Mouse (Mus musculus) brain, adult 2 months (tissue): ENCODE results near the gene Slc25a35.
A peak's percentile ranks its signal among the peaks of the same experiment; 100 is the strongest.
"Not testable (repeated sequence)": the region's sequence is repeated elsewhere in the genome, so short reads cannot be mapped to it uniquely, and the experiment has no call there.

Experiments used
- DNase-seq: peaks from one replicate; pipeline ENCODE4 v3.0.0; 2011; ENCODE audit warnings: low read depth, low spot score

Slc25a35 gene

DNA sequence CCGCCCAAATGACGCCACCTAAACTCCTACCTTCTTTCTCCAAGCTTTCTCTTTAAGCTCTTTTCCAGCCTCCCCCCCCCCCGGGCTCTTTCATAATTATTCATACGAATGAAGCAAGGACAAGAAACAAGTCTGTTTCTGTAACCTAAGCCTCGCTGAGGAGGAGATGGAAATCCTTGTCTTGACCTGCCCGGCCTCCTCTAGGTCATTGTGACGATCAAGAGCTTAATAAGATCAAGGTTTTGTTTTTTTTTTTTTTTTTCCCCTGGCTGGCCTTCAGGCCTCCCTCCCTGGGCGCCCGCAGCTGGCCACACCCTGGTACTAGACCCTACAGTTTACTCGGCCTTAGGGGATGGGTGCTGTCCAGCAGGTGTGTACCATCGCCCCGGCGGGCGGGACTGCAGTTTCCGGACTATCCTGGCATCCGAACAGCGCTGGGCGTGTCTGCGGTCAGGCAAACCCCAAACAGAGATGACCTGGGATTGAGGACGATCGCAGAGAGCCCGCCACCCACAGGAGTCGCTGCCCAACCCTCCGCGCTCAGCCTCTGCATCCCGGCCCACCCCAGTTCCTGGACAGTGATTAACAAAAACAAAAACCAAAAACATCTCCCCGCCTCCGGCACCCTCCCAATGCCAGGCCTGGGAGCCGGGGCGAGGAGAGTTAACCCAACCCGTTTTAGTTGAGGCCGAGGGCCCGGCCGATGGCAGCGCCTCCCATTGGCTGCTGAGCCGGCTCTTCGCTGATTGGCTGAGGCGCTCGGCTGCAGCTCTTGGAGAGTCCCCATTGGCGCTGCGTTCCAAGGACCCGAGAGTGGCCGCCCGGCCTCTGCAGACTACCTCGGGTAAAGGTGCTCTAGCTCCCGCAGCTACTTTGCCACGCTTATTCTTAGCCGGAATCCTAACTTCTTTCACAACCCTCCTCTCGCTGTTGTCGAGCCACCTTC lies at the start of gene Slc25a35:
Slc25a35 (plus strand) TSS at position 795 of the 946 bp plus-strand sequence.
- peak; percentile 98 for DNase-seq

- DNase-seq = no peak
Observed at GRCm38 (mm10) chr11:68923191-68923590, 44.7 kb upstream of the Slc25a35 start.

DNA sequence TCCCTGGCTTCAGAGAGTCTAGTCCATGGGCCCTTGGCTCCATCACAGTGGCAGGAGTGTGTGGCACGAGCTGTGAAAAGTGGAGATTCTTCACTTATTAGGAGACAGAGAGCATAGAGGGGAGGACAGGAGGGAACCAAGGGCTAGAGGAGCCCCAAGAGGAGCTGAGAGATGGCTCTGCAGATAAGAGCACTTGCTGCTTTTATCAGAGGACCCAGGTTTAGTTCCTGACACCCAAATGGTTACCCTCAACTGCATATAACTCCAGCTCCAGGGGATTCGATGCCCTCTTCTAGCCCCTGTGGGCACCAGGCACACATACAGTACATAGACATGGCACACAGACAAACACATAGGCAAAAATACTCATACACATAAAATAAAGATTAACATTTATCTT lies 43.2 kb upstream of the Slc25a35 start:
- no peak for DNase-seq

GRCm38 (mm10) chr11:68926981-68927380 lies 41.0 kb upstream of the Slc25a35 start, which contains the start of gene Odf4:
Gene Odf4, minus strand, starts transcription at chr11:68927081.
- DNase-seq = no peak

DNA sequence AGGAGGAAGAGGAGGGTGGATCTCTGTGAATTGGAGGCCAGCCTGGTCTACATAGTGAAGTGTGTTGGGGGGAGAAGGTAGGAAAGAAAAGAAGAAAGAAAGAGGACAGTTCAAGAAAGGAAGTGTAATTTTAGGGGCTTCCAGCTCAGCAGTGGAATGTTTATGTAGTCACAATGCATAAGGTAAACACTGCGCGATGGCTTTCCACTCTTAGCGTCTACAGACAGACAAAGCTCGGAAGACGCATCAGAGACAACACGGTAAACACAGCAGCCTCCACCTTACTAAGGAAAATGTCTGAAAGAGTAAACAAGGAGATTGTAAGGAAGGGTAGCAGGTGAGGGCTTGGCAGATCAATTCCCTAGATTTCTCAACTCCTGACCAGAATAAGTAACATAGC lies 38.0 kb upstream of the Slc25a35 start:
- no peak for DNase-seq

GRCm38 (mm10) chr11:68933885-68934507 lies 33.9 kb upstream of the Slc25a35 start:
- no peak for DNase-seq

GRCm38 (mm10) chr11:68936951-68937350 lies 31.0 kb upstream of the Slc25a35 start:
- not testable (repeated sequence) for DNase-seq

DNA sequence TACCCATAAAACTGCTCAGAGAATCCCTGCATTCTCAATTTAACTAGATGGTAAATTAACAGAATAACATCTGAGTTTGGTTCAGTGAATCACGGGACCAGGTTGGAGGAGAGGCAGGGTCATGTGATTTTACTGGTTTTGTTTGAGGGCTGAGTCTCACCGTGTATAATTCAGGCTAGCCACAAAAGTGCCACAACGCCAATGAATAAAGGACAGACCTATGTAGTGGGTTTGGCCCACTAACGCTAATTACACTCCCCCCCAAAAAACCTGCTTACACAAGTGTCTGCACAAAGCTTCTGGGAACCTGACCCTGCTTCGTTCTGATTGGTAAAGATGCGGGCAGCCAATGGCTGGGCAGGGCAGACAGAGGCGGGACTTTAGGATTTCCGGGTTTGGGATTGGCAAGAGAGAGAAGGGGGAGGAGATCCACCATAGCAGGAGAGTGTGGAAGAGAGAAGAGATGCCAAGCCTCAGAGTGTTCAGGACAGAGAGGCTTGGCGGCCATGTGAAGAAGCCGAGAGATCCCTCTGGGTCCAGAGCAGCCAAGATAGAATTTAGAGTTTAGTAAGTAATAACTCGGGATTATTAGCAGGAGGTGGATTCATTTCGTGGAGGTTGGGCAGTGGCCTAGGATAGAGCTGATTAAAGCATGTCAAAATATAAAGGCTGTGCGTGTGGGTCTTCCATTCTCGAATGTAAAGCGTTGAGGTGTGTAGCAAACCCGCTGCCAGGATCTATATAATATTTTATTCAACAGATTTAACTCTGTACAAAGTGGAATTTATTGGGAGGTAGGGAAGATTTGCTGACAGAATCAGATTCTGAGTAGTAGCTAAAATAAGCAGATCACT lies 28.3 kb upstream of the Slc25a35 start:
- DNase-seq = peak; percentile 98

- no peak for DNase-seq
Observed at GRCm38 (mm10) chr11:68940516-68940915, 27.4 kb upstream of the Slc25a35 start.

DNA sequence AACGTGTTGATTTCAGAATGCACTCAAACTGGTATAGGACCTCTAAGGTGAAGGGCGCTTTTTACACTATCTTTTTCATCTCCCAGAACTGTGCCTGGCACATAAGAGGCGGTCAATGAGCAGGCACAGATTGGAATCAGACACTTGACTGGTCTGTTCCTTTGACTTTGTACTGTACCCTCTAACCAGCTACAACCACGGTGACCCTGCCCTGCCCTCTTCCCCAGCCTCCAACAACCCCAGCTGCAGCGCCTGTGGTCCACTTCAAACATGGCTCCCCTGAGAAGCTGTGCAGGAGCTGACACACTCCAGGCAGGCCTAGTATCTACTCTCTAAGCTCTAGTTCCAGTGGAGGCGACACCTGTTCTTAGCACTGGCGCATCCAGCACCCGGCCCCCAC lies 25.2 kb upstream of the Slc25a35 start:
- DNase-seq = no peak

GRCm38 (mm10) chr11:68945245-68945644 lies 22.7 kb upstream of the Slc25a35 start:
- DNase-seq = no peak

- no peak for DNase-seq
Observed at GRCm38 (mm10) chr11:68946001-68946400, 21.9 kb upstream of the Slc25a35 start.

DNA sequence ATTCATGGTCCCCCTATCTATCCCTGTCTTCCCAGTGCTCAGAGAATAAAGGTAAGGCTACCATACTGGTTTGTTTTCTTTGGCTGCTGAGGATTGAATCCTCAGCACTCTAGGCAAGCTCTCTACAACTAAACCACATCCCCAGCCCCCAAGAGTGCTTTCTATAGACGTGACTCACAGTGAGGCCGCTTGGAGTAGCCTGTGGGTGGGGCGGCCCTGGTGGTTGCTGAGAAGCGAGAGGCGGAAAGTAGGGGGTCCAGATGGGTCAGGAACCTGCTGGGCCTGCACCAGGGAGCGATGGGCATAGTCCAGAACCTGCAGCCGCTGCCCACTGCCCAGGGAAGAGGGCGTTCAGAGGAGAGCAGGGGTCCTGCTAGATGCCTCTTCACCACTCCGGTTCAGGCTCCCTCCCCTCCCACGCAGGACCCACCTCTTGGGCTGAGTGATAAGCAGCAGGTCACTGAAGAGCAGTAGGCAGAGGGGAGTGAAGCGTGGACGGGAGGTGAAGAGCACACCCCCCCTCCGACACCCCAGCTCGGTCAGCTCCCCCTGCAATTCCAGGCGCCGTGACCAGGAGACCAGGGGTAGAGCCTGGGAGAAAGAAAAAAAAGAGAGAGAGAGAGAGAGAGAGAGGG lies 21.0 kb upstream of the Slc25a35 start:
- DNase-seq = peak; percentile 83

- peak; percentile 88 for DNase-seq
Observed at GRCm38 (mm10) chr11:68947542-68947993, 20.4 kb upstream of the Slc25a35 start.

- no peak for DNase-seq
Observed at GRCm38 (mm10) chr11:68953903-68954302, 14.0 kb upstream of the Slc25a35 start.

- no peak for DNase-seq
Observed at GRCm38 (mm10) chr11:68954408-68954807, 13.5 kb upstream of the Slc25a35 start.

DNA sequence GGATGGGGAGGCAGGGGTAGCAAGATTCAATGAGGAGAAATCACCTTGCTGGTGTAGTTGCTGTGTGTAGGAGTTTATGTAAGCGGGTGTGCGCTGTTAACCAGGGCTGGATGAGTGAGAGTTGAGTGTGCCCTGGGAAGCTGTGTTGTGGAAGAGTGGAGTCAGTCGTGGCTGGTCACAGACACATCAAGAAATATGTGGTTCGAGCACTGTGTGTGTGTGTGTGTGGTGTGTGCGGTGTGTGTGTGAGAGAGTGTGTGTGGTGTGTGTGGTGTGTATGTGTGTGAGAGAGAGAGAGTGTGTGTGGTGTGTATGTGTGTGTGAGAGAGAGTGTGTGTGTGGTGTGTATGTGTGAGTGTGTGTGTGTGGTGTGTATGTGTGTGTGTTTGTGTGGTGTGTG lies 12.5 kb upstream of the Slc25a35 start:
- no peak for DNase-seq

DNA sequence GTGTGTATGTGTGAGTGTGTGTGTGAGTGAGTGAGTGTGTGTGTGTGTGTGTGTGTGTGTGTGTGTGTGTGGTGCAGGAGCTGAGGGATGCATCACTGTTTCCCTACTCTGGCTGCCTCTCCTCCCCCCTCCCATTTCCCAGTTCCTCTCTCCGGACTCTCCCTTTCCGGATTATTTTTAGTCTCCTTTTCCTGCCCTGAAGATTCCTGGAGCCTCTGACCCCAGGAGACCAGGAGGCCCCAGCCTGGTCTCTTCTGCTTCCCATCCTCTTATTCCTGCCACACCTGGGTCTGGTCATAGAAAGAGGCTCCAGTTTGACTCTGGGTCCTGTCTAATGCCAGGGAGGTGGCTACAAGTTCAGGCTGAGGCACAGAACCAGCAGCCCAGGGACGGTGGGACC lies 11.8 kb upstream of the Slc25a35 start:
- no peak for DNase-seq

- no peak for DNase-seq
Observed at GRCm38 (mm10) chr11:68956697-68957096, 11.2 kb upstream of the Slc25a35 start.

DNA sequence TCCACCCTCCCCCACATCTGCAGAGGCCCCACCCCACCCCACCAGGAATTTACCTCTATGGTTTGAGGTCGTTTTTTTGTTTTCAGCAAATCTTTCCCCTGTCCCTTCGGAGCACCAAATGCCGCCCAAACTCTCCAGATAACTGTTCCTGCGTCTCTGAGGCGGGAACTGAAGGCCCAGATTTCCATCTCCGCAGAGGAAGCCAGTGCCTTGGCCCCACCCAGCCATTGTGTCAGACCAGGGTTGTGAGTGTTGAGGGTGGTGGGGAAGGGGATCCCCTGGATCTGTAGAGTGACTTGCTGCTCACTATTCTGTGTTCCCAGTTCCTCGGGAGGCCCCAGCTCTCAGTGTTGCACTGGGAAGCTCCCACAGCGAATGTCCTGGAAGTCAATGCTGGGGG lies 10.6 kb upstream of the Slc25a35 start, which contains the start of gene Arhgef15:
Arhgef15 (minus strand) TSS at position 173 of the 400 bp plus-strand sequence.
- DNase-seq = no peak

GRCm38 (mm10) chr11:68957971-68958370 lies 10.0 kb upstream of the Slc25a35 start:
- no peak for DNase-seq
